Mouse (Mus musculus) layer of hippocampus, adult 11-12 months (tissue): Measurements from ENCODE around the gene H2-T22.
"Not testable (repeated sequence)": the region's sequence is repeated elsewhere in the genome, so short reads cannot be mapped to it uniquely, and the experiment has no call there.

ENCODE experiments used
- DNase-seq: peaks from one replicate; pipeline ENCODE4 v3.0.0; 2022; ENCODE audit warnings: low spot score

Gene H2-T22

DNA sequence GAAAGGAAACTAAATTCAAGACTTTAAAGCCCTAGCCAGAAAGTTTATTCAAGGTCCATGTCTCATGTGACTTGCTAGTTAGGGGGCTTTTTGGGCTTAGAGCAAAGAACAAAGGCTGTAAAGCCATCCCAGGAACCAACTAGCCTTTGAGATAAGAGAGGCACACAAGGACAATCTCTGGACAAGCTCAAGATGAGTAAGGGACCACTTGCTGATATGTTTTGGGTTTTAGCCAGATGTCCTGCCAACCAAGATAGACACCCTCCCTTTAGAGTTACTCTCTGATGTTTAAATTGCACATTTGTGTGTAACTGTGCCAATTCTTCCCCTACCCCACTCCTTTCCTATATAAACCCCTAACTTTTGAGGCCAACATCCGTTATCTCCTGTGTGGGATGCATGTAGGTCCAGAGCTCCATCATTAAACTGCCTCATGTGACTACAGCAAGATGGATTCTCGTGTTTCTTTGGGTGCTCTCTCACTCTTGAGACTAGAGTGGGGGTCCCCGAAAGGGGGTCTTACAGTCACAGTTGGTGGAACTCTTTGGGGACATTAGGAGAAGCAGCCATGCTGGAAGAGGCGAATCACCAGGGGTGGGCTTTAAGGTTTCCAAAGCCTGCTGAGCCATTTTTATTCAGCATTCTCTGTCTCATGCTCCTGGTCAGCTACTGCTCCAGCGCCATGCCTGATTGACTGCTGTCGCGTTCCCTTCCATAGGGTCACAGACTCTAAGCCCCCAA, 13.5 kb downstream of the H2-T22 start:
- DNase-seq, result no peak

DNA sequence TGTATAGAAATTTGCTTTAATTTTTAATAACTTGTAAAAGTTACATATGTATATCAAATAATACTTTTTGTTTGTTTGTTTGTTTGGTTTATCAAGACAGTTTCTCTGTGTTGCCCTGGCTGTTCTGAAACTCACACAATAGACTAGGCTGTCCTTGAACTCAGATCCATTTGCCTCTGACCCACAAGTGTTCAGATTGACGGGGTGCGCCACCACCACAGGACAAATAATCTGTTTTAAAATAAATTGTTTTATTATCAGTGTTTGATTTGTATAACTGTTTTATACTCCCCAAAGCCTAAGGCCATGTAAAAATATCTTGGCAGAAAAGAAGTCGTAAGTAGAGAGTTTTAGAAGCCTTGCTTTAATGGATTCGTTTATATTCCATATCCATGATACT, 14.9 kb downstream of the H2-T22 start:
- DNase-seq, result no peak

DNA sequence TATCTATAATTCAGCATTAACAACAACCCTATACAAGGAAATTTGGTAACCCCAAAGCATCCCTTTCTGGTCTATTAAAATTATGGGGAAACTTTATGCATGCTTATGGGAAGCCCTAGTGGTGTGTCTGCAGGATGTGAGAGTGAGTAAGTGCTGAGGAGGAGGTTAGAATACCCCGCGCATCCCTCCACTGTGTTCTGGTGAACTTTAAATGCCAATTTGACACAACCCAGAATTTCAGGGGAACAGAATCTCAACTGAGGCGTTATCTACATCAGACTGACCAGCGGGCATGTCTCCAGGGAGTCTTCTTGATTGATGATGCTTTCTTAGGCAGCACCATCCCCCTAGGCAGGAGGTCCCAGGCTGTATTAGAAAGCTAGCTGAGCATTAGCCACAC, 16.6 kb downstream of the H2-T22 start:
- DNase-seq, result no peak

DNA sequence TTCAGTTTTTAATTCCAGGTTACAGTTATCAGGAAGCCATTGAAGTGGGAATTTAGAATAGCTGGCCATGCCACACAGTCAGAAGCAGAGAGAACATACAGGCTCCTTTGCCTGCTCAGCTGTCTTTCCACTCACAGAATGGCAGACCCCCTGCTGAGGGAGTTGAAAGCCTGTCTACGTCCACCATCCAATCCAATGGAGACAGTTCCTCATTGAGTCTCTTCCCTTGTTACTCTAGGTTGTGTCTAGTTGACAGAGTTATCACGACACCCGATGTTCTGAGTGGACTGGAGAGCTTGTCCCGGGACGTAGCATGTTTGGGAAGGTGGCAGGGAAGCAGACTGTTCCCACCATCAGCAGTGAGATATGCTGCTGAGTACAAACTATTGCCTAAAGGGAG, 17.4 kb downstream of the H2-T22 start:
- no peak for DNase-seq

DNA sequence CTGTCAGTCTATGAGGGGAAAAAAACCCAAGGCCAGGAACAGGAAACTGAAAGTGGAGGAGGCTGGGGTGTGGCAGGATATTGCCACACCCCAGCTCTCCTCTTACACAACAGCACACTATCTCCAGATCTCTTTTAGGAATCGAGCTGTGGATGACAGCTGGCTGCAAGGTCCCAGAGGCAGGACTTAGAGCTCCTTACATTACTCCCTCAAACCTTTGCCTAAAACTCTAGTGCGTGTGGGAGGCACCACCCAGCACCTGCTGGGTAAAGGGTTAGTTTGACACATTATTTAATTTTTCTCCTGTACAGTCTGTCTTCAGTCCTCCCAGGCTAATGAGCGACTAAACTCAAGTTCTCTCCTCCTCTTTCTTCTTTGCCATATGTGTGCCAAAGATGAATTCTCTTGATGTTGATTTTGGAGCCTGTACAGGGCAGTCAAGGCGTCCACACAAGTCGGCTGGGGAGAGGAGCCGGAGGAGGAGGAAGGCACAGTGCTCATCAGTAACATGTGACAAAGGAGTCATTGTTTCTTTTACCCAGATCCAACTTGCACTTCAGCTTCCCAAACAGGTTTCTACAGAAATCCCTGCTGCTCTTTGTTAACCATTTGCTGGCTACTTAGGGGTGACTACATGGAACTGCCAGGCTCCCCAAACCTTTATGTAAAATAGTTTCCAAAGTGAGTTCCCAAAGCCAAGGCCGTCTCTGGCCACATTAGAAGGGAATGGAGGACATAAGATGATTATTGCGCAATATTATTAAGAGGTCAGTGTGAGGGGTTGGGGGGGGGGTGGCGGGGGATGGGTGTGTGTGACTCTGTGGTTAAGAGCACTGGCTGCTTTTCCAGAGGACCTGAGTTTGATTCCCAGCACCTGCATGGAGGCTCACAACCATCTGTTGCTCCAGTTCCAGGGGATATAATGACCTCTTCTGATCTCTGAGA, 18.6 kb downstream of the H2-T22 start:
- no peak for DNase-seq

DNA sequence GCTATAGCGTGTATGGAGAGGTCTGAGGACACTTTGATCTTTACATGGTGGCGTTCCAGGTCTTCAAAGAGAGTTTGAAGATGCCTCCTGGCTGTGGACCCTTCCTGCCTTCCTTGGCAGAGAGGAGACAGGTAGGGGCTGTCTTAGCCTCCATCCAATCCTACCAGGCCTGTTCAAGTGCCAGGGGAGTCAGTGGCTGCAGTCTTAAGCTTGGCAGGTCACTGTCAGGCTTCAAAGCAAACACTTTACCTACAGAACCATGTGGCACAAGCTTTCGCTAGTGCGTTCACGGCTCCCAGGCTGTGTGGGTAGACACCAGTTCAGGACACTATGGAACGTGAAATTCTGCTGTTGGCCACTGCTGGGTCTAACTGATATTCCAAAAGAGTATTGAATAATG, 19.6 kb downstream of the H2-T22 start:
- no peak for DNase-seq

DNA sequence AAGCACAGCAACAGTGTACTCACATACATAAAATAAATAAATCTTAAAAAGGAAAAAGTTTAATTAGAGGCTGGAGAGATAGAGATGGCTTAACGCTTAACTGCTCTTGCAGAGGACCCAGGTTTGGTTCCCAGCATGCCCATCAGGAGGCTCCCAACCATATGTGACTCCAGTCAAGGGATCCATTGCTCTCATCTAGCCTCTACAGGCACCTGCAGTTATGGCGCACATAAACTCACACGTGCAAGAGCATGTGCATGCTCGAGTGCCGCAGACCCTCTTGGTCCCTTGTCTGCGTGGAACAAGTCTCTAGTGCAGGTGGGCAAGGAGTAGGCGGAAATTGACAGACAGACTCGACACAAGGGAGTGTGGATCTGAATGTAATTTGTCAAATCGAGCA, 20.4 kb downstream of the H2-T22 start:
- no peak for DNase-seq

DNA sequence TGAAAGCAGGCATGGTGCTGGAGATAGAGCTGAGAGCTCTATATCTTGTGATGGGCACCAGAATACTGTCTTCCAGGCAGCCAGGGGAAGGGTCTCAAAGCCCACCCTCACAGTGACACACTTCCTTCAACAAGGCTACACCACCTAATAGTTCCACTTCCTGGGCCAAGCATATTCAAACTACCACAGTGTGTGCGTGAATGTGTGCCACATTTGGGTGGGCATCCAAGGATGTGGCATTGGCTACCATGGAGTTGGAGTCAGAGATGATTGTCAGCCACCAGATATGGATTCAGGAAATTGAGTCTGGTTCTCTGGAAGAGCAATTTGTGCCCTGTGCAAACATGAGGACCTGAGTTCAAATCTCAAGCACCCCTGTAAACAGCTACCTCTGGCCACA, 21.2 kb downstream of the H2-T22 start:
- no peak for DNase-seq

DNA sequence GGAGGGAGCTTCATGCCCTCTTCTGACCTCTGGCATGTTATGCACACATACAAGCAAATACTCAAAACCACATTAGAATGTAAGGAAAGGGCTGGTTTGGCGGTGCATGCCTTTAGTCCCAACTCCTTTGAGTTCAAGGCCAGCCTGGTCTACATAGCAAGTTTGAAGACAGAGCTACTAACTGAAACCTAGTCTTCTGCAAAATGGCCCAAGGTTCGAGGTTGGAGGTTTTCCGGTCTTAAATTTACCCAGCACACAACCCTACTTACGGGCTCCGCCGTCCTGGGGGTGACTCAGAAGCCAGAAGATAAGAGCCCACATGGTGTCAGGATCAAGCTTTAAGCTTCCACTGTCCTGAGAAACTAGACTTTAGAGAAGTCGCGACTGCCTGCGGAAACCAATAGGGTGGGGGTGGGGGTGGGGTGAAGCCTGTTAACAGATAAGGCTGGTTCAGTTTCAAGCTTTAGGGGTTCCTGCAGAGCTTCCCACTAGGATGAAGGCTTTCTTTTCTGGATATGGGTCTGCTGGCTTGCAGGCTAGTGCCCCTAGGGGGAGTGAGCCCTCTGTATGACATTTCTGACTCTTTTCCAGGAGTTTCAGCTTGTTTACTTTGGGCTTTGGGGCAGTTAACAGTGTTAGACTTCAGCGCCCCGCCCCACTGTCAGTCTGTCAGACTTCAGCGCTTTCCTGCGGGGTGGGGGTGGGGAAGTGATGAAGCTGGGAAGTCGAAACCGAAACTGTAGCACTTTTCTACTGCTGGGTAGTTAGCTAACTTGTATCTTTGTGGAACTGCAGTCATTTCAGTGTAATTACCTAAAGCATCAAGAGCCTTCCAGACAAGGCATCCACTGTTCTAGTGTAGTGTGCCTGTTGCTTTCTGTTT, 22.1 kb downstream of the H2-T22 start, which contains the start of gene H2-T24:
TSS of gene H2-T24 (minus strand) at position 370 of the 883 bp plus-strand sequence.
- DNase-seq, result peak; percentile 61

DNA sequence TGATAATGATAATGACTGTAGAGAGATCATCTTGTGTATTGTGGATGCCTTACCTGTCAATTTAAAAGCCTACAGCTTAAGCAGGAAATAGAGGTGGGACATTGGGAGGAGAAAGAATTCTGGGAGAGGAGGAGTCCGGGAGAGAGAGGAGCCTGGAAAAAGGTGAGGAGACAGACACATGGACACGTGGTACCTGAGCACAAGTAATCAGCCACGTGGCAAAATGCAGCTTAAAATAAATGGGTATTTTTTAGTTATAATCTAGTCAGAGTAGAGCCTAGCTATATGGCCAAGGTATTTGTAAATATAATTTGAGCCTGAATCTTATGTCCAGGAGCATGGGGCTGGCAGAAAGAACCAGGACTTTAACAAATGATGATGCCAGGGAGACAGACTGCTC, 23.0 kb downstream of the H2-T22 start:
- DNase-seq, result no peak

DNA sequence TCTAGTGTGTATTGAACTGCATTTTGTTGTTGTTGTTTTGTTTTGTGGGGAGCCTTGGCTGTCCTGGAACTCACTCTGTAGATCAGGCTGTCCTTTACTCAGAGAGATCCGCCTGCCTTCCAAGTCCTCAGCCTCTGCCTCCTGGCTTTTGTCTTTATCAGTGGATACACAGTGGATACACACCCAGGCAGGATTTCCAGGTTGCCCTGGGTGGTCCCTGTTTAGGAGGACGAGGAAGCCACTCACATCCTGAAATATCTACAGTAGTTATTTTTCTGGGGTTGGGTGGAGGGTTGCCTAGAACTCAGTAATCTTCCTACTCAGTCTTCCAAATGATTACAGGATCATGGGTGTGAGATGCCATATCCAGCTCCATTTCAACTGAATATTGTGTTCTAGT, 23.6 kb downstream of the H2-T22 start:
- DNase-seq, result no peak

DNA sequence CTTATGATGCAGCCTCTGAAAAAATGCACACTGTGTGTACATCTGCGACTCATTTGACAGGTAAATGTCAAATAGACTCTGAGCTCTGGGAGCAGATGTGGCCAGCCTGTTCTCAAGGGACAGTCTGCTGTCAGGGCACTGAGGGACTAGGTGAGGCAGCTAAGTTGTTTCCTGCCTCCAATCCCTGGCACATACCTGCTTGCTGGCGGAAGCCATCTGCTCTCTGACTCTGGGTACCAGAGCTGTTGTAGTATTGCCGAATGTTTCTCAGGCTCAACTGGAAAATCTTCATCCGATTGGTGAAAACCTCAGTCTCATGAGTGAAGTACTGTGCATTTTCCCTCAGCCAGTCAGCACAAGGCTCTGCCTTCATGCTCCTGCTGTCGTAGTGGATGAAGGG, 25.5 kb downstream of the H2-T22 start:
- DNase-seq, result no peak

DNA sequence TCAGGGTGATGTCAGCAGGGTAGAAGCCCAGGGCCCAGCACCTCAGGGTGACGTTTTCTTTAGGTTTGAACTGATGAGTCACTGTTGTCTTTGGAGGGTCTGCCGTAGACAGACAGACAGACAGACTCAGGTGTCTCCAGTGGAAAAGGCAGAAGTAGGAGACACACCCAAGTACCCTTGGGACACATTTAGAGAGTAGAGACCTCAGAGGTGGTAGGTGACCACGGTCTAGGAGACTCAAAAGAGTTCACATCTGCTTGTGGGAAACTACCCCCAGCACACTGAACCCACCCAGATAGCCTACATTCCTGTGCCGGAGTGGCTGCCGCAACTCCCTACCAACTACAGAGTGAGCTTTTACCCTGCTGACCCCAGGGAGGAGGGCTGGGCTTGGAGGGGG, 27.6 kb downstream of the H2-T22 start:
- DNase-seq, result no peak

DNA sequence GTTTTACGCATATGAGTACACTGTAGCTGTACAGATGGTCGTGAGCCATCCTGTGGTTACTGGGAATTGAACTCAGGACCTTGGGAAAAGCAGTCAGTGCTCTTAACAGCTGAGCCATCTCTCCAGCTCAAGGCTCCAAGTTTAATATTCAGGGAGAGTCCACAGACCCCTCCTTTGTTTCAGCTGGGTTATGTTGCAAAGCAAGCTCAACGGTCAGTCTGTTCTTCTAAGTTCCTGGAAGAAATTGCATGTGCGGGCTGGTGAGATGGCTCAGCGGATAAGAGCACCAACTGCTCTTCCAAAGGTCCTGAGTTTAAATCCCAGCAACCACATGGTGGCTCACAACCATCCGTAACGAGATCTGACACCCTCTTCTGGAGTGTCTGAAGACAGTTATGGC, 38.1 kb downstream of the H2-T22 start:
- DNase-seq, result not testable (repeated sequence)

DNA sequence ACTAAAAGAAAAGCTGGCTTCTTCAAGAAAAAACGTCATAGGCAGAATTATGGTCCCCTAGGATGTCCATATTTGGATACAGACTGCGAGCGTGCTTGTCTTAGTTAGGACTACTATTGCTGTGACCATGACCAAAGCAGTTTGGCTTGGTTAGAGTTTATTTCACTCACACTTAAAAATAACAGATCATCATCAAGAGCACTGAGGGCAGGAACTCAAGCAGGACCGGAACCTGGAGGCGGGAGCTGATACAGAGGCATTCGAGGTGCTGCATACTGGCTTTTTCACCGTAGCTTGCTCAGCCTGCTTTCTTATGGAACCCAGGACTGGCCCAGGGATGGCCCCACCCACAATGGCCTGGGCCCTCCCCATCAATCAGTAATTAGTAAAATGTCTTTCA, 39.2 kb downstream of the H2-T22 start:
- DNase-seq, result no peak

DNA sequence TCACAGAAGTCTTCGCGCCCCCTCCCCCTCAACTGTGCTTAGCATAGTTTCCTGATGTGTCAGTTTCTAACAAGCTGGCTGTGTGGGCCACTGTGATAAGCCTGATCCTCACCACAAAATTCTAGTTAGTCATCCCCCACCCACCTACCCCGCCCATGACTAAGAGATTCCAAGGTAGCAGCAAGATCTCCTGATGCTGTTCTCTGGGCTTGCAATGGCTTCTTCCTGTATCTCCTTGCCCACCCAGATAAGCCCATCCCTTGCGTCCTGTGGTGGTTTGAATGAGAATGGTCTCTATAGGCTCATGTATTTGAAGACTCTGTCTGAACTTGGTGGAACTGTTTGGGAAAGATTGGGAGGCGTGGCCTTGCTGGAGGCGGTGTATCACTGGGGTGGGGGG, 40.6 kb downstream of the H2-T22 start:
- no peak for DNase-seq

DNA sequence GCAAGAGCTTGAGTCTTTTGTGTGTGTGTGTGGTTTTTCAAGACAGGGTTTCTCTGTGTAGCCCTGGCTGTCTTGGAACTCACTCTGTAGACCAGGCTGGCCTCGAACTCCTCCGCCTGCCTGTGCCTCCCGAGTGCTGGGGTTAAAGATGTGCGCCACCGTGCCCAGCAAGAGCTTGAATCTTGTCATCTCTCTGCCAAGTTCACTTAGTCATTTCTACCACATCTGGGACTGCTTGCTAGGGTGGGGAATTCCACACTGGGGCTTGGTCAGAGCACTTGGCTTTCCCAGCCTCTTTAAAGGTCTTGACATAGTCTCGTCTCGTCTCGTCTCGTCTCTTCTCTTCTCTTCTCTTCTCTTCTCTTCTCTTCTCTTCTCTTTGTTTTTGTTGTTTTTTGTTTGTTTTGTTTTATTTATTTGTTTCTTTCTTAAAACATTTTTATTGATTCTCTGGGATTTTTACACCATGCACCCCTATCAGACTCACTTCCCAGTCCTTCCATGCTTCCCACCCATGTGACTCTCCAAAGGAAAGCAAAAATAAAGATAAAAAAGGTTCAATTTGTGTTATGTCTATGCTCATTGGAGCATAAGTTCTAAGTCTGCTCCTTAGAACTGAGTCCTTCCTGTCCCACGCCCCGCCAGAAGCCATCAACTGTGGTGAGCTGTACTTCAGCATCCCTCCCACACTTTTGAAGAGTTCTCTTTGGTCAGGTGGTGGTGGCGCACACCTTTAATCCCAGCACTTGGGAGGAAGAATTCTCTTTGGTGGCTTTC, 41.2 kb downstream of the H2-T22 start:
- DNase-seq, result no peak

DNA sequence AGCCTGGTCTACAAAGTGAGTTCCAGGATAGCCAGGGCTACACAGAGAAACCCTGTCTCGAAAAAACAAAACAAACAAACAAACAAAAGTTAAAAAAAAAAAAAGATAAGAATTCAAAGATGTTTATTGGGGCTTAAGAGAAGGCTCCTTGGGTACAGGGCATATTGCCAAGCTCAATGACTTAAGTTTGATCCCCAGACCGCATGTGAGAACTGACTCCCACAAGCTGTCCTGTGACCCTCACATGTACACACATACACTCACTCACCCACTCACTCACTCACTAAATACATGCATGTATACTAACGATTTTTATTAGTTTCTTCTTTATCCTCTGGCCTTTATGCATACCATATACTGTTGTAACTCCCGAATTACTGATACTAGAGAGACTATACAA, 42.2 kb downstream of the H2-T22 start:
- no peak for DNase-seq

DNA sequence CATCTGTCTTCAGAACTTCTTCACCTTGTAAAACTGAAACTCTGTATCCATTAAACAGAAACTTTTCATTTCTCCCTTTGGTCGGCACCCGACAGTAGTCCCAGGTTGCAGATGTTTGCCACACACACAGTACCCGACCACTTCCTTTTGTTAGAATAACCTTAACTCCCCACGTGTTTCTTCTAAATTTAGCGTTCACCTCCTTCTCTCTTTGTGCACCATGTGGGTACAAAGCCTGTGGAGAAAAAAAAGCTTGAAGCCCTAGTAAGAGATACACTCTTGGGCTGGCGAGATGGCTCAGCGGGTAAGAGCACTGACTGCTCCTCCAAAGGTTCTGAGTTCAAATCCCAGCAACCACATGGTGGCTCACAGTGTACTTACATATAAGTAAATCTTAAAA, 43.2 kb downstream of the H2-T22 start:
- no peak for DNase-seq

DNA sequence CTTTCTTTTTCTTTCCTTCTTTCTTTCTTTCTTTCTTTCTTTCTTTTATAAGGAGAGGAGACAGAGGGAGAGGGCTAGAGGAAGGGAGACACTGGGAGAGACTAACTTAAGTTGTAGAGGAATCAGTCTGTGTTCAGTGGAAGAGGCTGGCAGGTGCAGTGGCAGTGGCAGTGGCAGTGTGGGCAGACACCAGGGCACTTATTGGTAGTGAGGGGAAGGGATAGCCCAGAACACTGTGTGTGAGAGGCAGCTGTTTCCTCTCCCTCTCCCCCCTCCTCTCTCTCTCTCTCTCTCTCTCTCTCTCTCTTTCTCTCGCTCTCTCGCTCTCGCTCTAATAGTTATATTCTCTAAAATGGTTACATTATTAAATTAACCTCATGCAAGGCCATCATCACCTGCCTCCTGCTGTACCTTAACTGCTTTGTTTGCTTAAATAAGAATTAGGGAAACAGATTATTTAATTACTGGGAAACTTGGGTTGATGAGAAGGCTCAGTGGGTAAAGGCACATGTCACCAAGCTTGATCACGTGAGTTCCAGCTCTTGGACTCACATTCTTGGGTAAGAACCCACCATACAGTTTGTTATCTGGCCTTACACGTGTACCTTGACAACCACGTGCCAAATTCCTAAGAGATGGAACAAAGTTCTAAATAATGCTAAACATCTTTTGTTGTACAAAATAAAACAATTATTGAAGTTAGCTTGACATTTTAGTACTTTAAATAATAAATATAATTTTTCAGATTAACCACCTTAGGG, 43.8 kb downstream of the H2-T22 start:
- no peak for DNase-seq
